Mouse (Mus musculus): ENCODE results near the gene Gabrd.

Gabrd gene

DNA sequence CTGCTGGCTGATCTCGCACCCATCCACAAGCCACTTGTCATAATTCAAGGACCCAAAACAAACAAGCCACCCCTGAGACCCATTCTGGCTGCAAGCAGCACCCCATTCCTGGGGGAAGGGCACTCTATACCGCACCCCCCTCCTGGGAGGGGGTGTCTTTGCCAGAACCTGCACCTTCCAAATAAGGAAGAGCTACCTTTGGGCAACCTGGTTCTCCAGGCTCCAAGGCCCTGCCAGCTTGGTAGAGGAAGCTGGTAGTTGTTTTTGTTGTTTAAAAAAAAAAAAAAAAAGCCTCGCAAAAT is 53.7 kb downstream of the Gabrd start:
- DNase-seq (ENCODE audit: low read depth, low spot score): no peak

DNA sequence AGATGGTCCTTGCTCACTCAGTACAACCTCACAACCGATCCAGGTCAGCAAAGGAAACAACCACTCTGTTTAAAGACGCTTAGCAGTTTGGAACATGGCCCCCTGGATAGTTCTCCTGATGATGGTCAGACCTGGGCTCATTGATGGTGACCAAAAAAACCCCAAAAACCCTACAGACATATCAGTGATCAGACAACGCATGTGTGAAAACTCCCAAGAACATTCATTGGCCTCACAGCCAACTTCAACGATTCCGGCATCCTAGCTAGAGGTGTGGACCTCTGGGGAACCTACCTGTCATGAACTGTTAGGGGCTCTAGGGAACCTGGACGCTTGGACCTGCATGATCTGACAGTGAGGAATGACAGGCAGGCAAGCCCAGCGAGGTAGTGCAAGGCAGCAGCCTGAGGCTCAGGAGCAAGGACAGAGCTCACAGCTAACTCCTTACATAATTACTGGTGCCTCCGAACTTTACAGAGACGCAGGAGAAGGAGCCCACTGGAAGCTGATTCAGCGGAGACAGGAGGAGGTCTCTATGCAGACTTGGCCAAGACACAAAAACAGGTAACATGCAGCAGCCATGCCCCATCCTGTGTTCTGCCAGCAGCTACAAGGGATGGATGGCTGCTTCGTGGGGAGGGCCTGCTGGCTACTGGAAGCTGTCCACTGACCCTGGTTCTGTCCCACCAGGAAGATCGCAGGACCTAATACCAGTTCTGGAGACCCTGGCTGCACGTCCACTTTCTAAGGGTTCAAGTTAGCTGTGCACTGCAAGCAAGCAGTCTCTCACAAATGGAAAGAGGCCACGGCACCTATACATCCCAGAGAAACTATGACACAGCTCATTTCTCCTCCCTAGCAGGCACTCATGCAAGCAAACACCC is 54.3 kb downstream of the Gabrd start:
- no peak for DNase-seq (ENCODE audit: low read depth, low spot score)

DNA sequence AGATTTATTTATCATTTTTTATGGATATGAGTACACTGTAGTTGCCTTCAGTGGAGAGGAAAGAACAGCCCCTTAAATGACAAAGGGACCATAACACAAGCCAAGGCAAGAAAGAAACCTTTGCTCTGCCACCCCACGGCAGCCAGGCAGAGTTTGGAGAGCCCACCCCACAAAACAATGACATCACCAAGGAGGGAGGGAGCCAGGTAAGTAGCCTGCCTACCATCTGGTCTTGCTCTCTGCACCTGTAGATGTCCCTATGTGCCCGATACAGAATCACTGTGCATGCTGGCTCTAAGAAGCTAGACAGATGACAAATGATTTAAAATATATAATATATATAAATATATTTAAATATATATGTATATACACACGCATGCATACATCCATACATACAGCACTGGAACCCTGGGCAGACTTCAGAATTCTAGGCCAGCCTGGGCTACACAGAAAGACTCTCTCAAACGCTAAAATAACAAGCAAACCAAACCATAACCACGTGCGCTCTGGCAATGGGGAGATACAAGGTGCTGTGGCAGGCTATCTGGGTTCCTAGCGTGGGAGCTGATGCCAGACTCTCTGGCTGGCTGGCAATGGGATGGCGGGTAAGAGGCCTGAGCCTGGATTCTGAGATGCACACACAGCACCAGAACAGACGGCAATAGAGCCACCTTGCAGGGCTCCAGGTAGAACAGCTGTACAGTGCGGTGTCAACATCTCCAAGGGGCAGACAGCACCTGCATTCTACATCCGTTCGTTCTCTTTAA is 61.4 kb downstream of the Gabrd start:
- DNase-seq (ENCODE audit: low read depth, low spot score): no peak
